Mouse (Mus musculus) heart, embryonic 11.5 days (tissue): ENCODE results near the gene Gm10322. TPM values are rescaled to one million over a fixed set of nuclear protein-coding genes. Genes with fewer than 3 reads are reported as not detected.

Source experiments
- ATAC-seq: fragments of 200-750 bp; cut with Nextera tagmentation; replicated peaks from 2 replicates; pipeline ENCODE4 v1.8.0; 2017; ENCODE audit warnings: moderate library complexity; ENCODE audit not compliant: insufficient number of reproducible peaks, low FRiP score, low TSS enrichment
- H3K27ac ChIP-seq: fragments of 300-500 bp; sonication (generic); 2 replicates; pipeline ENCODE4 v1.5.1; 2014; ENCODE audit warnings: mild to moderate bottlenecking, low read depth, low read length
- H3K27me3 ChIP-seq: fragments of 300-500 bp; sonication (generic); 2 replicates; pipeline ENCODE4 v1.6.1; 2014; ENCODE audit warnings: mild to moderate bottlenecking, low read length, mixed read lengths; ENCODE audit not compliant: control insufficient read depth, insufficient read depth
- H3K36me3 ChIP-seq: fragments of 300-500 bp; sonication (generic); 2 replicates; pipeline ENCODE4 v1.6.1; 2014; ENCODE audit warnings: mild to moderate bottlenecking, low read length, moderate library complexity, mixed read lengths; ENCODE audit not compliant: control insufficient read depth, insufficient read depth
- H3K4me1 ChIP-seq: fragments of 300-500 bp; sonication (generic); 2 replicates; pipeline ENCODE4 v1.6.1; 2014; ENCODE audit warnings: low read length; ENCODE audit not compliant: control insufficient read depth, insufficient read depth
- H3K4me2 ChIP-seq: fragments of 300-500 bp; sonication (generic); 2 replicates; pipeline ENCODE4 v1.6.1; 2014; ENCODE audit warnings: mild to moderate bottlenecking, moderate library complexity
- H3K4me3 ChIP-seq: fragments of 300-500 bp; sonication (generic); 2 replicates; pipeline ENCODE4 v1.5.1; 2014; ENCODE audit warnings: low read depth, low read length
- H3K9ac ChIP-seq: fragments of 300-500 bp; sonication (generic); 2 replicates; pipeline ENCODE4 v1.6.1; 2014; ENCODE audit warnings: mild to moderate bottlenecking, low read depth, low read length, moderate library complexity
- H3K9me3 ChIP-seq: fragments of 300-500 bp; sonication (generic); replicated peaks from 2 replicates; pipeline ENCODE4 v1.6.1; 2016; ENCODE audit warnings: low read length; ENCODE audit not compliant: control insufficient read depth
- WGBS: fragments of 180-500 bp; shearing (Covaris S2); extraction: QIAGEN DNeasy Blood & Tissue Kit; methylation state at CpG from one replicate; pipeline ENCODE4 v1.1.7; 2014; ENCODE audit not compliant: insufficient replicate concordance; 5-methylcytosine and 5-hydroxymethylcytosine counted together
- polyA plus RNA-seq: library from polyadenylated mRNA; unstranded; fragments of >200 nt; fragmentation: Nextera tagmentation; extraction: Ambion mirVana; gene quantifications from 2 replicates; pipeline ENCODE4 v1.2.1, GENCODE M21; 2014

The Gm10322 gene
- polyA plus RNA-seq, 1 experiment from 2014 or later, result not detected

GRCm38 (mm10) chr10:59646821-59647378 is 31.0 kb downstream of the Gm10322 start:
- Histone ChIP-seq H3K27ac (no peak overlapping the region), H3K4me2 (no peak overlapping the region), H3K27me3 (no peaks in the 10 kb centered on the region), H3K9ac (no peak overlapping the region), H3K4me3 (no peak overlapping the region), H3K9me3 (no peaks in the 10 kb centered on the region), H3K4me1 (no peaks in the 10 kb centered on the region), H3K36me3 (no peaks in the 10 kb centered on the region)
- WGBS, result 73% methylated on average over 5 of the region's 5 CpGs
- ATAC-seq, result no peak

DNA sequence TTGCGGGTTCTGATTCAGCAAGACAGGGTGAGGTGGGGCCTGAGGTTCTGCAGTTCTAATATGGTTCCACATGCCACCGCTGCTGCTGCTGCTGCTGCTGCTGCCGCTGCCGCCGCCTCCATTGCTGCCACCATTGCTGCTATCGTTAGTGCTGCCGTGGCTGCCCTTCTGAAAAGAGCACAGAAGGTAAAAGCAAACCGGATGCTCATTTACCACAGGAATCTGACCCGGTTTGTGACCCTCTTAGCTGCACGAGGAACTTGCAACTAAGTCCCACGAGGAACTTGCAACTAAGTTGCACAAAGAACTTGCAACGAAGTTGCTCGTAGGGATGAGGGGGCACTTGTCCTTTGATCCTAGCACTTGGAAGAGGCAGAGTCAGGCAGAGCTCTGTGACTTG is 40.9 kb downstream of the Gm10322 start:
- H3K36me3 ChIP-seq, result no peaks in the 10 kb centered on the region
- H3K4me2 ChIP-seq, result no peak overlapping the region
- H3K9ac ChIP-seq, result no peak overlapping the region
- no peaks in the 10 kb centered on the region for H3K27me3 ChIP-seq
- no peak overlapping the region for H3K4me3 ChIP-seq
- no peak for ATAC-seq
- H3K4me1 ChIP-seq, result no peaks in the 10 kb centered on the region
- H3K9me3 ChIP-seq, result no peaks in the 10 kb centered on the region
- WGBS, result 77% methylated on average over 13 of the region's 13 CpGs
- H3K27ac ChIP-seq, result no peak overlapping the region

DNA sequence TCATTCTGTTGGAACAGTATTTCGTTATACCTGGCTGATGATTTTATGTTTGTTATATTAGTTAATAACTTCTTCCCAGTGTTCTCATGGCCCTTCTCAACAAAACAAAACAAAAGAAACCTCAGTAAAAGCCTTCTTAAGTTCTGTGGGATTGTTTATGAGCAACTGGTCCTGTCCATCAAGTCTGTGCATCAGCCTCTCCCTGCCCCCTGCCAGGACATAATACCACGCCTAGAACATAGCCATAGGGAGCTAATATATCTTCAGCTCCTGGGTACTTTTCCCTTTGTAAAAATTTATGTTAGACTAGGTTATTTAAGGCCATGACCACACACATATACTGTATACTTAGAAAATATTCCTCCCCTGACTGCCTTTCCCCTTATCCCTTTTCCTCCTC is 48.9 kb downstream of the Gm10322 start:
- H3K27me3 ChIP-seq, result no peaks in the 10 kb centered on the region
- 69% methylated on average over 2 of the region's 2 CpGs for WGBS
- no peak overlapping the region for H3K4me3 ChIP-seq
- H3K36me3 ChIP-seq, result no peaks in the 10 kb centered on the region
- no peak overlapping the region for H3K27ac ChIP-seq
- no peak overlapping the region for H3K4me2 ChIP-seq
- H3K9ac ChIP-seq, result no peak overlapping the region
- no peaks in the 10 kb centered on the region for H3K4me1 ChIP-seq
- H3K9me3 ChIP-seq, result no peaks in the 10 kb centered on the region
- ATAC-seq, result no peak

DNA sequence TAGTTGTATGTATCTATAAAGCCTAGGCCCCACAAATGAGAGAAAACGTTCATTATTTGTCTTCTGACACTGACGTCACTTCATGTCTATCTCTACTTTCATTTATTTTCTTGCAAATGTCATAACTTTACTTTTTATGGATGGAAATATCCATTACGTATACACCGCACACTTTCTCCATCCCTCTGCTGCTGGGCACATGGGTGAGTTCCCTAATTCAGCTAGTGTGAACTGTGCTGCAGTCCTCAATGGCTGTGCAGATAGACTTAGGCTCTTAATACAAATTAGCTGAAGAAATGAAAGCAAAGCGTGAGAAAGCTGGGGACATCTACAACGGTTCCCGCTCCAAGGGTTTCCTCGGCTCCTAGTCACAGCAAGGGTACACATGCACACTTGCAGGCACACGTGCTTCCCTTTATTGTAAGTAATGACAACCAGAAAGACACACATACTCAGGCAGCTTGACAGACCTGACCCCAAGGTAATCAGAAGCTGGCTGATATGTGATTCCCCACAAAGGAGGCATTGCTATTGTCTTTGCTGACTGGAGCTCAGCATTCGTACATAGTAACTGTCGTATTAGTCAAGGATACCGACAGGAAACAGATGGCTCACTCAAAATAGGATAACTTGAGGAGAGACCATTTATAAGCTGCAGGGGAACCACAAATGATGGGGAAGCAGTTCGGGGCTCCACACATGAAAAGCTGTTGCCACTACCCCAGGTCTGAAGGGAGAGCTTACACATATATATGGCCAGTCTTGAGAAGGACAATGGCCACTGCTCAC is 49.8 kb downstream of the Gm10322 start:
- no peaks in the 10 kb centered on the region for H3K27me3 ChIP-seq
- 66% methylated on average over 13 of the region's 13 CpGs for WGBS
- no peaks in the 10 kb centered on the region for H3K9me3 ChIP-seq
- no peak for ATAC-seq
- H3K27ac ChIP-seq, result no peak overlapping the region
- H3K9ac ChIP-seq, result no peak overlapping the region
- H3K4me2 ChIP-seq, result no peak overlapping the region
- no peaks in the 10 kb centered on the region for H3K4me1 ChIP-seq
- H3K4me3 ChIP-seq, result no peak overlapping the region
- H3K36me3 ChIP-seq, result no peaks in the 10 kb centered on the region

Other genes starting within 250 kb of the Gm10322 start
- 11.3 and 12.2 TPM in 2 replicates for gene Gm10273, start 220.4 kb upstream of the Gm10322 start, polyA plus RNA-seq
- gene Pla2g12b, start 212.4 kb upstream of the Gm10322 start, polyA plus RNA-seq, result 1.5 and 1.8 TPM in 2 replicates
- 5.1 and 5.5 TPM in 2 replicates for gene Oit3, start 174.3 kb upstream of the Gm10322 start, polyA plus RNA-seq
- gene Mcu, start 629 bp downstream of the Gm10322 start, polyA plus RNA-seq, result 27.4 and 28.5 TPM in 2 replicates
- 40.5 and 42.8 TPM in 2 replicates for gene Micu1, start 86.4 kb downstream of the Gm10322 start, polyA plus RNA-seq